Mouse (Mus musculus) thymus, adult 2 months (tissue): ENCODE data around the gene Rbm19. TPM values are rescaled to one million over a fixed set of nuclear protein-coding genes. Genes with fewer than 3 reads are reported as not detected.

Experiments used
- DNase-seq: peaks from one replicate; pipeline ENCODE4 v3.0.0; 2021
- H3K27ac ChIP-seq: fragments of 200-500 bp; 2 replicates; pipeline ENCODE4 v1.5.1; 2012; ENCODE audit warnings: low read length, control low read depth; ENCODE audit not compliant: control insufficient read depth, insufficient read depth
- H3K27me3 ChIP-seq: fragments of 200-500 bp; 2 replicates; pipeline ENCODE4 v1.6.1; 2012; ENCODE audit warnings: mild to moderate bottlenecking, low read length, moderate library complexity, mixed read lengths; ENCODE audit not compliant: control insufficient read depth, insufficient read depth
- H3K36me3 ChIP-seq: fragments of 200-500 bp; 2 replicates; pipeline ENCODE4 v1.6.1; 2012; ENCODE audit warnings: mild to moderate bottlenecking, low read length, moderate library complexity; ENCODE audit not compliant: control insufficient read depth, insufficient read depth
- H3K4me1 ChIP-seq: fragments of 200-500 bp; replicated peaks from 2 replicates; pipeline ENCODE4 v1.6.1; 2012; ENCODE audit warnings: low read length; ENCODE audit not compliant: control insufficient read depth, insufficient read depth
- H3K4me3 ChIP-seq: fragments of 200-500 bp; 2 replicates; pipeline ENCODE4 v1.5.1; 2012; ENCODE audit warnings: mild to moderate bottlenecking, low read length, control low read depth, moderate library complexity; ENCODE audit not compliant: control insufficient read depth, insufficient read depth
- CTCF ChIP-seq: fragments of 200-500 bp; IDR thresholded peaks from 2 replicates; pipeline ENCODE4 v1.5.1; 2012; ENCODE audit warnings: mild to moderate bottlenecking, control low read depth, low read length, moderate library complexity, borderline replicate concordance; ENCODE audit not compliant: control insufficient read depth, poor library complexity, insufficient read depth; ENCODE audit errors: extremely low read depth
- POLR2A ChIP-seq: fragments of 200-500 bp; IDR thresholded peaks from 2 replicates; pipeline ENCODE4 v1.6.1; 2012; ENCODE audit warnings: mild to moderate bottlenecking, low read length, control low read depth, moderate library complexity; ENCODE audit not compliant: control insufficient read depth, poor library complexity, insufficient read depth; ENCODE audit errors: extremely low read depth
- WGBS: fragments of 180-500 bp; shearing (Covaris S2); methylation state at CpG from one replicate; pipeline ENCODE4 v1.1.7; 2018; 5-methylcytosine and 5-hydroxymethylcytosine counted together
- polyA plus RNA-seq: library from polyadenylated mRNA; depleted of rRNA; stranded (reverse); fragments of >200 nt; gene quantifications from 2 replicates; pipeline ENCODE4 v1.2.3, GENCODE M21; 2012

Rbm19 gene
- polyA plus RNA-seq, 1 experiment, result 19.6 TPM

- WGBS, result 64% methylated on average over 2 of the region's 2 CpGs
- H3K27me3 ChIP-seq, result no peaks in the 10 kb centered on the region
- H3K4me3 ChIP-seq, result no peak overlapping the region
- H3K36me3 ChIP-seq, result no peaks in the 10 kb centered on the region
- DNase-seq, result peak; percentile 35
- TF ChIP-seq POLR2A, result no peak
- no peak for TF ChIP-seq CTCF
- no peak overlapping the region for H3K27ac ChIP-seq
- peaks cover 14% of the 10 kb centered on the region for H3K4me1 ChIP-seq
Measured at GRCm38 (mm10) chr5:120130163-120130562, 13.9 kb downstream of the Rbm19 start.

DNA sequence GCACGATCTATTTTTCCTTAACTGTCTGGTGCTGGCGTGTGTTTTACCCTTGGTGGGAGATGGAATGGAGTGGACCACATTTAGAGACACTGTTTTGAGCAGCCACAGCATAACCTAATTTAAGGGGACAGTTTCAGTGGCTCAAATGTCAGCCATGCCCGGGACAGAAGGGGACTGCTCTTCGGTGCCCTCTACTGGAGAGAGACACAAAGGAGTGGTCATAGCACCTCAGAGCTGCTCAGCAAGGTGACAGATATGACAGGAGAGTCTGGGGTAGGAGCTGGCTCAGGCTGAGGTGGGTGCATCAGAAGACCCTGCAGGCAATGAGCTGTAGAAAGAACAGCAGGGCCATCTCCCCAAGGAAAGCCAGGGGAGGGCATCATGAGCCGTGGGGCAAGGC, 15.3 kb downstream of the Rbm19 start:
- no peaks in the 10 kb centered on the region for H3K27me3 ChIP-seq
- H3K4me3 ChIP-seq, result no peak overlapping the region
- TF ChIP-seq CTCF (peak; percentile 73; the same call in 1 of the 2 replicates), POLR2A (no peak)
- 72% methylated on average over 5 of the region's 5 CpGs for WGBS
- peak; percentile 53 for DNase-seq
- peaks cover 3% of the 10 kb centered on the region; the same call in 1 of the 2 replicates for H3K4me1 ChIP-seq
- H3K27ac ChIP-seq, result no peak overlapping the region
- no peaks in the 10 kb centered on the region for H3K36me3 ChIP-seq

DNA sequence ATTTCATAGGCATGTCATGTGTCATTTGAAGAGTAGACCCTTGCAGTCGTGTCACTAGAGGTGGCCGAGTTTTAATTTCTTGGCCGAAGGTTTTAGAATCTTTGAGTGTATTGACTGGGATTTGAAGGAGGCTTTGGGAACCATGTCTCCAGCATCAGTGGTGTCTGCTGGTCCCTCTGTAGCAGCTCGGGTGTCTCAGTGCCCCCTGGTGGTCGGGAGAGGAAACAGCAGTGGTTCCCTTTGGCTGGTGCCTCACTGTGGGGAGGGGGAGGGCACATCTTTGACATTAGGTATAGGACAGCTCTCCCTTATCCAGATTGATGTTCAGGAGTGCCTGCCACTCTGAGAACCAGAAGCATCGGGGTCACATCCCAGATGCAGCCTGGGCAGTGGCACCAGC, 17.7 kb downstream of the Rbm19 start:
- TF ChIP-seq CTCF (peak; percentile 87), POLR2A (no peak)
- Histone ChIP-seq H3K27ac (no peak overlapping the region), H3K36me3 (no peaks in the 10 kb centered on the region), H3K4me1 (peaks cover 15% of the 10 kb centered on the region), H3K4me3 (no peak overlapping the region), H3K27me3 (no peaks in the 10 kb centered on the region)
- 47% methylated on average over 6 of the region's 6 CpGs for WGBS
- DNase-seq, result peak; percentile 77

- no peak for TF ChIP-seq CTCF
- H3K27me3 ChIP-seq, result no peaks in the 10 kb centered on the region
- H3K4me1 ChIP-seq, result peaks cover 22% of the 10 kb centered on the region
- no peak overlapping the region for H3K4me3 ChIP-seq
- no peak for DNase-seq
- H3K27ac ChIP-seq, result no peak overlapping the region
- 96% methylated on average over 14 of the region's 14 CpGs for WGBS
- no peaks in the 10 kb centered on the region for H3K36me3 ChIP-seq
Measured at GRCm38 (mm10) chr5:120135337-120135736, 19.1 kb downstream of the Rbm19 start.

DNA sequence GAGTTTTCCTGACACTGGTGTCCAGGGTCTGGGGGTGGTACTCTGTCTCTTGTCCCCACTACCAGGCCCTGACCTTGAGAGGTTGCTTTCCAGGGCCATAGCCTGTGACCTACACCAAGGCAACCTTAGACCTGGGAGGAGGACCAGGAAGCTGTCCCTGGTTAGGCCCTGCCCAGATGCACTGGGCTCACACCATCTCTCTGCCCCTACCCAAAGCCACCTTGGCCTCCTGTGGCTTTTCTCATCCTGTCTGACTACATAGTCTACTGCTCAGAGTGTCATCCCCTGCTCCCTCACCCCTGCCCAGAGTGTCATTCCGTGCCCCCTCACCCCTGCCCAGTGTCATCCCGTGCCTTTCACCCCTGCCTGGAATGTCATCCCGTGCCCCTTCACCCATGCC, 19.6 kb downstream of the Rbm19 start:
- no peak overlapping the region for H3K27ac ChIP-seq
- peaks cover 22% of the 10 kb centered on the region for H3K4me1 ChIP-seq
- DNase-seq, result no peak
- 92% methylated on average over 3 of the region's 3 CpGs for WGBS
- H3K36me3 ChIP-seq, result no peaks in the 10 kb centered on the region
- no peaks in the 10 kb centered on the region for H3K27me3 ChIP-seq
- H3K4me3 ChIP-seq, result no peak overlapping the region
- TF ChIP-seq CTCF (no peak), POLR2A (no peak)

- TF ChIP-seq POLR2A (no peak), CTCF (no peak)
- Histone ChIP-seq H3K27ac (no peak overlapping the region), H3K27me3 (no peaks in the 10 kb centered on the region), H3K4me3 (no peak overlapping the region), H3K4me1 (peaks cover 22% of the 10 kb centered on the region), H3K36me3 (no peaks in the 10 kb centered on the region)
- no peak for DNase-seq
- WGBS, result 88% methylated on average over 10 of the region's 10 CpGs
Measured at GRCm38 (mm10) chr5:120136236-120136675, 20.0 kb downstream of the Rbm19 start.

GRCm38 (mm10) chr5:120137038-120137437, 20.8 kb downstream of the Rbm19 start:
- DNase-seq, result no peak
- Histone ChIP-seq H3K4me1 (peaks cover 22% of the 10 kb centered on the region), H3K36me3 (no peaks in the 10 kb centered on the region), H3K27me3 (no peaks in the 10 kb centered on the region), H3K27ac (no peak overlapping the region), H3K4me3 (no peak overlapping the region)
- TF ChIP-seq POLR2A (no peak), CTCF (no peak)
- WGBS, result 98% methylated on average over 5 of the region's 5 CpGs
